Mouse (Mus musculus) erythroblast, embryonic 14.5 days (primary cell): ENCODE measurements around the gene Sva. TPM values are rescaled to one million over a fixed set of nuclear protein-coding genes. Genes with fewer than 3 reads are reported as not detected.

Experiments used
- H3K27me3 ChIP-seq: 2 replicates; pipeline ENCODE4 v1.6.1; 2012; ENCODE audit warnings: inconsistent platforms; ENCODE audit not compliant: control insufficient read depth
- H3K36me3 ChIP-seq: 2 replicates; pipeline ENCODE4 v1.6.1; 2012; ENCODE audit warnings: mild to moderate bottlenecking, inconsistent platforms; ENCODE audit not compliant: control insufficient read depth
- H3K4me1 ChIP-seq: 2 replicates; pipeline ENCODE4 v1.6.1; 2012; ENCODE audit warnings: inconsistent platforms; ENCODE audit not compliant: control insufficient read depth
- H3K4me3 ChIP-seq: replicated peaks from 2 replicates; pipeline ENCODE3; 2012; ENCODE audit warnings: moderate library complexity, mild to moderate bottlenecking, inconsistent platforms
- H3K9me3 ChIP-seq: 2 replicates; pipeline ENCODE4 v1.6.1; 2012; ENCODE audit warnings: low read length, inconsistent platforms, mixed read lengths; ENCODE audit not compliant: control insufficient read depth
- GATA1 ChIP-seq: IDR thresholded peaks from 2 replicates; pipeline ENCODE4 v1.6.1; 2012; ENCODE audit warnings: low read length, inconsistent platforms, mixed read lengths
- TAL1 ChIP-seq: IDR thresholded peaks from 3 replicates; pipeline ENCODE4 v1.6.1; 2012; ENCODE audit warnings: low read length, inconsistent platforms, mixed read lengths
- polyA plus RNA-seq: library from polyadenylated mRNA; stranded (reverse); fragments of >175 nt; gene quantifications from 2 replicates; pipeline ENCODE4 v1.2.3, GENCODE M21; 2012

The Sva gene
- not detected in 2 replicates for polyA plus RNA-seq

GRCm38 (mm10) chr6:42038094-42038493 lies at the start of gene Sva:
Gene Sva (plus strand): TSS chr6:42038394.
- Histone ChIP-seq H3K9me3 (no peaks in the 10 kb centered on the region), H3K27me3 (no peaks in the 10 kb centered on the region), H3K4me3 (no peak within 1 kb of the TSS), H3K36me3 (no peaks in the 10 kb centered on the region), H3K4me1 (no peaks in the 10 kb centered on the region)
- TF ChIP-seq TAL1 = no peak
- TF ChIP-seq GATA1 = no peak

Other genes with a start within 250 kb of the Sva start
- gene Pip, start 190.9 kb upstream of the Sva start, polyA plus RNA-seq = not detected in 2 replicates
- gene Sval2, start 185.4 kb upstream of the Sva start, polyA plus RNA-seq = not detected in 2 replicates
- not detected in 2 replicates for gene Sval1, start 86.8 kb upstream of the Sva start, polyA plus RNA-seq
- not detected in 2 replicates for gene Sval3, start 70.3 kb upstream of the Sva start, polyA plus RNA-seq
- gene Tas2r139, start 102.5 kb downstream of the Sva start, polyA plus RNA-seq = not detected in 2 replicates
- gene Tas2r144, start 176.9 kb downstream of the Sva start, polyA plus RNA-seq = not detected in 2 replicates
- gene Gstk1, start 207.5 kb downstream of the Sva start, polyA plus RNA-seq = 0.07 TPM in 1 of 2 replicates, not detected in the other
- not detected in 2 replicates for gene Tmem139, start 223.6 kb downstream of the Sva start, polyA plus RNA-seq
- gene Casp2, start 226.6 kb downstream of the Sva start, polyA plus RNA-seq = 0.34 and 0.39 TPM in 2 replicates
- gene Clcn1, start 248.3 kb downstream of the Sva start, polyA plus RNA-seq = not detected in 2 replicates